Mouse (Mus musculus): ENCODE data around the gene Tacc2.

The Tacc2 gene

DNA sequence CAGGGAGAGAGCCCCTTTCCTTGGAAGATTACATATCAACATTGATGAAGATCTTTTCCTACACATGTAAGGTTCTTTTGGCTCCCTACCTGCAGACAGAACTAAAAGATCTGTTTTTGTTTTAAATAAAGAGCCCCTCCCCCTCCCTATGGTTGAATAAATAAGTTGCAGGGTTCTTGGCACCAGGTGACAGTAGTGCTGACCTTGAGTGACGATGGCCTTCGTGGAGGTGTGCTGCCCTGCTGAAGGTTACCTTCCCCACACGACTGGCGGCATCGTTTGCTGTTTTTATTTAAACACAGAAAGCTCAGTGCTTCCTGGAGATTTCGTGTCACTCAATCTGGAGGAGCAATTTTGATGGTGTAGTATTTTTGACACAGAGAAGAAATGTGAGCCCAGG lies 113.6 kb downstream of the Tacc2 start:
- DNase-seq (ENCODE audit: low spot score): no peak

DNA sequence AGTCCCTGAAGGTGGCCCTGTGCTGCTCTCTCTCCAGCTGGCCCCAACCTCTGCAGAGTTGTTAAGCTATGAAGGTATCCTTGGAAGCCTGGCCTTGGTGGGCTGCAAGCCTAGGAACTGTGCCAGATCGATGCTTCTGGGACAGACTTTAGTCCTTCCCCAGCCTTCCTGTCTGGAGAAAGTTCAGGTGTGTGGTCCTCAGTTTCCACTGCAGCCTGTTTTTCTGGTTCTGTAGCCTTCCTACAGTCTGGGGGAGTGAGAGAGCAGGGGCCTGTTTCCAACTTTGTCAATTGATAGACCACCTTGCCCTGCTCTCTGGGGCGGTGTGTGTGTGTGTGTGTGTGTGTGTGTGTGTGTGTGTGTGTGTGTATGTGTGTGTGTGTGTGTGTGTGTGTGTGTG lies 114.7 kb downstream of the Tacc2 start:
- DNase-seq (ENCODE audit: low spot score): peak; percentile 16

- DNase-seq (ENCODE audit: low spot score): peak; percentile 92
These were observed 115.2 kb downstream of the Tacc2 start for GRCm38 (mm10) chr7:130692392-130692942.

DNA sequence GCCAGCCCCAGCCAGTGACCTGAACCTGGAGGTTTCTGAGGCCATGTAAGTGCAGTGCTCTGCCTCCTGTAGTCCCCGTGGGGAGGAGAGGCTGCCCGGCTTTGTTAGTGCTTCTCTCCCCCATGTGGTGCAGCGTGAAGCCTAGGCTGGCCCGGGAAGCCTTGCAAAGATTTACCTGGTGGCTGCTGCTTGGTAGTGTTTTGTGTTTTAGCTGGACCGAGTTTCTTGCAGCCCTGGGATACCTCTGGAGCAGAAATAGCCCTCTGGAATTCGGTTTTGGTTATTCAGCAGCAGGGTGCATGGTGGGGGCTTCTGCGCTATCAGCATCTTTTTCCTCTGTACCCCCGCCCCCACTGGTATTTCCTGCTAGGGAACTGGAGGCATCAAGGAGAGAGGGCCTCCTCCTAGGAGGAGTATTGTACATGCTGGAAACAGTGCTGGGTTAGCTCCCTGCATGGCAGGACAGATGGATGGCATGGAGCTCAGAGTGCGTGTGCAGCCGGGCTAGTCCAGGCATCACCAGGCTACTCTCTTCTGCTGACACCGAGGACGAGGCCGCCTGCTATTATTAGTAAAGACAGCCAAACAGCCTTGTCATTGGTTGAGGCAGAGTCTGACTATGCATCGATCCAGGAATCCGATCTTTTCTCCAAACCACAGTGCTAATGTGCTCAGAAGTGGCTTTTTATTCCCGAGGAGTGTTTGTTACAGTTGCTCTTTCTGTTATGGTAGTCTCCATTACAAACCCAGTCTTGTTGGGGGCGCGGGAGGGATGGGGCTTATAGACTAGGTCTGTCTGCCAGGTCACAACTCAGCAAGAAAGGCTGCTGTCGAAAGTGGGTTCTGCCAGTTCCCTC lies 115.9 kb downstream of the Tacc2 start:
- DNase-seq (ENCODE audit: low spot score): peak; percentile 73

DNA sequence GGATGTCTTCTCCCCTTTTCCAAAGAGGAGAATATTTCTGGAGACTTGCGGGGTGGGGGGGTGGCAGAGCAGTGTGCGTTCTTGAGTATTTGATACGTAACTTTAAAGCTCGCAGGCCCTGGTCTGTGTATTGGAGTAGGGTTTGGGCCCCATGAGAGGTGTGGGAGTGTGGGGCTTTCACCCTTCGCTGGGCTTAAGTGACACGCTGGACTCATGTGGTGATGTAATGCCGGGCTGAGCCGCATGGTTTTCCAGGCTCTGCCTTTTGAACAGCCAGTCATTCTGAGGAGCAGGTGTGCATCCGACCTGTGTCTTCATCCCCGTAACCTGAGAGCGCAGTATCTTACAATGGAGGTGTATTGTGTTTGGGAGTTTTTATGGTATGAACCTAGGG lies 116.6 kb downstream of the Tacc2 start:
- DNase-seq (ENCODE audit: low spot score): peak; percentile 73

- peak; percentile 15 for DNase-seq (ENCODE audit: low spot score)
These were observed 118.6 kb downstream of the Tacc2 start for GRCm38 (mm10) chr7:130695669-130696338.

DNA sequence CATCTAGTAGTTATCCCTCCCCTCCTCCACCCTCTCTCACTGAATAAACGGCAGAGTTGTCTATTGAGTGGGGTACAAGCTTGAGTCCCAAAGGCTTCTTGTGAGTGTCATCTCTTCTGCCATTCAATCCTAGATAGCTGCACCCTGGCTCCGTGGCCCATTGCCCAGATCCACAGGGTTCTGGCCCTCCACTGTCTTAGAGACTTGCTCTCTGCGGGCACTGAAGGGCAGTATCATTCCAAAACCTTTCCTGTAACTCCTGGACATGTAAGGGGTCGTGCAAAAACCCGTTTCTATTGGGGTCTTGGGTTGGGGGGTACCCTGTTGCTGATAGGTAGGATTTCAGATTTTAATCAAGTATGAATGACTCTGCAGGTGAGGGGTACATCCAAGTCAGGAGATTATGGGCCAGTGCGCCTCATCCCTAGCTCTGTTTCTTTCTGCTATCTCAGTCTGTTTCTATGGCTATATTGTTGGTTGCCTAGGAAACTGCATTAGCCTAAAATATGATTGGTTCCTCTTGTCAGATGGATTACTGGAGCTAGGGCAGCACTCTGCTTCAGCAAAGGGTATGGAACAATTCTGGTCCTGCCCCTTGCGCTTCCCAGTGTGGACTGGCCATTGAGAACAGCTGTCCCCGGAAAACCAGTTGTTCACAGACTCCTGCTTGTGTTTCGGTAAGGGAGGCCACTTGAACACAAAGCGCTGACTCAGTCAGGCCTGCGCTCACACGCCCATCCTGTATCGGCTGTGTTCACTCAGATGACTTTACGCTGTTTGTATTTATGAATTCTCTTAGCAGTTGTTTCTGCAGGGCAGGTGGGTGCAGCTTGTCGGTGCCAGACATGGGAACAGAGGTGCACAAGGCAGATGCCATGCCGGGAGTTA lies 119.4 kb downstream of the Tacc2 start:
- DNase-seq (ENCODE audit: low spot score): no peak

DNA sequence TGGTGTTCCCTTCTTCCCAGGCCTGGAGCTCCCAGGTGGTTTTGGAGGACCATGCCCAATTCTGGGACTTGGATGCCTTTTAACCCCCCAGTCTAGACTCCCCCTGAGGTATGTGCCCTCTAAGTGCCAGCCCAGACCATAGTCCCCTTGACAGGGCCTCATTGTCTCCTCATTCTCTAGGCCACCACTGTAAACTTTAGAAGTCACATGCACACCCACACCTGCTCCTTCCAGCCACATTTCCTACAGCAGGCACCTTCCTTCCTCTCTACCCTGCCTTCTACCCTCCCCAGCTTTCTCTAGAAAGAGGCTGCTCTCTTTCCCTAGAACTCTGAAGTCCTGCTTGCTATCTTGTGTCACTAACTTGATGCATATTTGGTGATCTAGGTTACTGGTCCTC lies 121.2 kb downstream of the Tacc2 start:
- no peak for DNase-seq (ENCODE audit: low spot score)

- DNase-seq (ENCODE audit: low spot score): no peak
These were observed 124.1 kb downstream of the Tacc2 start for GRCm38 (mm10) chr7:130701336-130701735.

DNA sequence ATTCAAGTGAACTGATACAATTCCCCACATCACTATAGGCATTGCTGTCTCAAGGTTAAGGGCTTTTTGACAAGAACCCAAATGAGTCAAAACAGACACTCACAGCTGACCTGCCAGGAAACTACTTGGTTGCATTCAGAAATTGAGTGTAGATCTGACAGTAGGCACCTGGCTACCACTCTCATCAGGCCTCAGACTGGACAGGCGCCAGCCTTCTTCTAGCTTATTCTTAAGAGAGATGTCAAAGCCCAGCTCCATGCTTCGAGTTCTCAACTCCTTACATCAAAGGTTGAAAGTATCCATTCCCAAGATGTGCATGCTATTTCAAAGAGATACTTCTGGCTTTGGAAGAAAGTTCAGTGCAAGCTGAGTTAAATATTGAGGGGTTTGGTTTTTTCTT lies 128.0 kb downstream of the Tacc2 start:
- DNase-seq (ENCODE audit: low spot score): no peak

DNA sequence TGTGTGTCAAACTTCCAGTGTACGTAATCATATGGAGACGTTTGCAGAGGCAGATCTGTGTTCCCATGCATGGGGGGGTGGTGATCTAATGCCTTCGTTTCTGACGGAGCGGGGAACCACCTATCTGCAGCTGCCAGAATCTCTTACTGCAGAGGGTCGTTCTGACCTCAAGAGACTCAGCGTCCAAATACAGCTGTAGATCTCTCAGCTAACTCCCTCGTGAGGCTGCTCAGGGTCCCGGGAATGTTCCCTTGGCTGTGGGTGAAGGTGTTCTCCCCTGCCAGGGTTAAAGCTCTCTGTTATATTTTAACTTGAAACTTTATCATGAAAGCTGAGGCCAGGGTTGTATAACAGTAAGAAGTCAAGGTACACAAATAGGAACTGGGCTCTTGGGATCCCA lies 131.7 kb downstream of the Tacc2 start:
- no peak for DNase-seq (ENCODE audit: low spot score)

DNA sequence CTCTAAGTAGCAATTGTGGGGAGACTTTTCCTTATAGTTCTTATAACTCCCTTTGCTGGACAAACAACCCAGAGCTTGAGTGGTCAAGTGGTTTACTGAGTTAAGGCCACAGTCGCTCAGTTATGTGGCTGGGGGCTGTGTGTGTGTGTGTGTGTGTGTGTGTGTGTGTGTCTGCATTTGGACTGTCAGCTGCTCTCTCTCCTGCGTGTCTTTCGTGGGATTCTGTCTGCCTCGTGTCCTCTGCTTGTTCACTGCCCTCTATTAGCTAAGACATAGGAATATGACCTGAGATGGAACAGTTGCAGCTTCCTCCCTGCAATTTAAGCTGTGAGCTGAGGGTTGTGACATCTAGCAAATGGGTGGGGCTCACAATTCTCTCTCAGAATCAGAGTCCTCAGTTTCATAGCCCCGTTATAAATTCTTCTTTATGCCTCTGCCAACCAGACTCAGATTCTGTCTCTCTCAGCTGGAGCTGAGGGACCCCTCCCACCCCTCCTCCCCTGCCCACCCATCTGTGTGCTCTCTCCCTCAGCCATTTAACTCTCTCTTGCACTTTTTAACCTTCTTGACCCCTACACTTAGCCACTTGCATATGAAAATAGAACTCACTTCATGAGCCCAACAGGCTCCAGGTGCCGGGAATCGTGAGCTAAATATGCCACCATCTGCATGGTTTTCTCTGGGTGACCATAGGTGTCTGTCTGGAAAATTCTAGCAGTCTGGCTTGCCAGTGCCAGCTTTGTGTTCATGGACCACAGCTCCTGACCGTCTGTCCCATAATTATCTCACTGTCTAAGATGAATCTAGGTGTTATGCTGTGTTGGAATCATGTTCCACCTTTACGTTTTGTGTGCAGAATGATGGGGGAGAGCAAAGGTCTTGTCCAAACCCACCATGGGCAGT lies 132.4 kb downstream of the Tacc2 start:
- DNase-seq (ENCODE audit: low spot score): no peak

- no peak for DNase-seq (ENCODE audit: low spot score)
These were observed 134.6 kb downstream of the Tacc2 start for GRCm38 (mm10) chr7:130711851-130712250.

DNA sequence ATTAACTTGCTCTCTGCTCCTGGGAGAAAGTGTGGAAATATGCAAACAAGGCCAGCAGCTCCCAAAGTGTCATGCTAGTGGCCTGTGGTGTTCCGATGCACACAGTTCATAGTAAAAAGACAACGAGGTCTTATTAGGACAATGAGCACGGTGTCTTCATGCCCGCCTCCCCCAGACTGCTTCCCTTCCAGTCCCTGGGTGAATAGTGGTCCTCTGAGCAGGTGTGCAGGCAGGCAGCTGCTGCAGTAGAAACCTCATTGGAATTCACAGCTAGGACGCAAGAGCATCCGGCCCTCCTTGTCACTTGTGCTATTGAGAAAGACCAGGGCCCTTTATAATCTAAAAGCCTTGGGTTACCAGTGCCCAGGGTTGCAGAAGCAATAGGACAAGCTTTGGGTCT lies 136.1 kb downstream of the Tacc2 start:
- no peak for DNase-seq (ENCODE audit: low spot score)

DNA sequence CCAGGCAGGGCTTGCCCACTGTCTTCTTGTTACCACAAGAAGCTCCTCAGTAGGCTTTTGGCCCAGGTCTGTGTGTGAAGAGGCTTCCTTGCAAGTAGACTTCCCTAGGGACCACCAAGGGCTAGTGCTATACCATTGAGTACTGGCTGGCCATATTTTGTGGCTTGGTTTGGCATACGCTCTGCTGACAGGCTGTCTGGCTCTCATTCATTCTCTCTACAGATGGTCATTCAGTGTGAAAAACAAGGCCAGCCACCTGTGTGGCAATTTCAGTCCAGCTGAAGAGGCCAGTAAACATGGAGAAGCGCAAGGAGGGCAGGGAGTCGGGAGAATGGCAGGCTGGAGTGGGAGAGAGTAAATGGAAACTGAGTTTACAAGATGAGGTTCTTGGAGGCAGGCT lies 138.2 kb downstream of the Tacc2 start:
- no peak for DNase-seq (ENCODE audit: low spot score)

GRCm38 (mm10) chr7:130716341-130716740 lies 139.1 kb downstream of the Tacc2 start:
- DNase-seq (ENCODE audit: low spot score): no peak

GRCm38 (mm10) chr7:130716989-130717388 lies 139.8 kb downstream of the Tacc2 start:
- no peak for DNase-seq (ENCODE audit: low spot score)

GRCm38 (mm10) chr7:130719931-130720598 lies 142.8 kb downstream of the Tacc2 start:
- DNase-seq (ENCODE audit: low spot score): peak; percentile 15

DNA sequence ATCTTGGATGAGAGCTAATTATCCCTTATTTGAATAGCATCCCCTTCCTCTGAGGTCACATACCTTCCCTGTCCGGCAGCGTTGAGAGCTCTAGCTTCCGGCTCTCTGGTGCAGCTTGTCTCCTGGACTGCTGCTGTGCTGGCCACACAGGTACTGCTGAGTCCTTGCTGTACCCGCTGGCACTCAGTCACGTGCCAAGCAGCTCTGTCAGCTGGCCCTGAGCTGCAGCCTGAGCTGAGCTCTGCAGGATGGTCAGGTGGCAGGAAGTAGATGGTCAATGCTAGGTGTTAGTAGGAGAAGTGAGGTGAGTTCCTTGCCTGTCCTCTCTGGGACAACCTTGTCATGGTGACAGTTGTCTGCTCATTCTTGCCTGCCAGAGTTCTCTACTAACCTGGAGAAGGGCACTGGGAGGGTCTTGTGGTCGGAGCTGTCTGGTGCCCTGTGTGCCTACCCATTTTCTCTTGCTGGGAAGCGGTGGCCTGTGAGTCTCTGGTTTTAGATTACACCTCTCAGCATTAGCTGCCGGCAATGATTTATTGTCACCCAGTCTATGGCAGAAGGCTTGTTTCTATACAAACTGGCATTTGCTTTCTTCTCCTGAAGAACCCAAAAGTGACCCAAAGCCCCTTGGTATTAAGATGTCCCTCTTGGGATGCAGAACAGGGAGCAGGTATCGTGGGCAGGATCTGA lies 143.6 kb downstream of the Tacc2 start:
- DNase-seq (ENCODE audit: low spot score): no peak

- DNase-seq (ENCODE audit: low spot score): no peak
These were observed 148.9 kb downstream of the Tacc2 start for GRCm38 (mm10) chr7:130726185-130726584.
